Mouse (Mus musculus) forebrain, embryonic 12.5 days (tissue): ENCODE results near the gene Lrch1. TPM values are rescaled to one million over a fixed set of nuclear protein-coding genes. Genes with fewer than 3 reads are reported as not detected.

Experiments
- ATAC-seq: fragments of 200-750 bp; cut with Nextera tagmentation; 2 replicates; pipeline ENCODE4 v1.8.0; 2017; ENCODE audit warnings: moderate TSS enrichment; ENCODE audit not compliant: low FRiP score
- H3K27ac ChIP-seq: fragments of 300-500 bp; sonication (generic); 2 replicates; pipeline ENCODE4 v1.5.1; 2016; ENCODE audit warnings: mild to moderate bottlenecking
- H3K27me3 ChIP-seq: fragments of 300-500 bp; sonication (generic); 2 replicates; pipeline ENCODE4 v1.6.1; 2016; ENCODE audit warnings: mild to moderate bottlenecking
- H3K36me3 ChIP-seq: fragments of 300-500 bp; sonication (generic); replicated peaks from 2 replicates; pipeline ENCODE4 v1.6.1; 2016; ENCODE audit warnings: mild to moderate bottlenecking
- H3K4me1 ChIP-seq: fragments of 300-500 bp; sonication (generic); 2 replicates; pipeline ENCODE4 v1.6.1; 2016
- H3K4me2 ChIP-seq: fragments of 300-500 bp; sonication (generic); 2 replicates; pipeline ENCODE4 v1.6.1; 2016; ENCODE audit warnings: mild to moderate bottlenecking, moderate library complexity
- H3K4me3 ChIP-seq: fragments of 300-500 bp; sonication (generic); replicated peaks from 2 replicates; pipeline ENCODE4 v1.5.1; 2016; ENCODE audit warnings: mild to moderate bottlenecking
- H3K9ac ChIP-seq: fragments of 300-500 bp; sonication (generic); 2 replicates; pipeline ENCODE4 v1.6.1; 2016; ENCODE audit warnings: mild to moderate bottlenecking
- H3K9me3 ChIP-seq: fragments of 300-500 bp; sonication (generic); 2 replicates; pipeline ENCODE4 v1.6.1; 2016
- WGBS: fragments of 180-500 bp; shearing (Covaris S2); methylation state at CpG from one replicate; pipeline ENCODE4 v1.1.7; 2016; 5-methylcytosine and 5-hydroxymethylcytosine counted together
- polyA plus RNA-seq: library from polyadenylated mRNA; unstranded; fragments of >200 nt; fragmentation: Nextera tagmentation; extraction: Ambion mirVana; gene quantifications from 2 replicates; pipeline ENCODE4 v1.2.1, GENCODE M21; 2016

Lrch1 gene
- 12.6 and 13.6 TPM in 2 replicates for polyA plus RNA-seq

DNA sequence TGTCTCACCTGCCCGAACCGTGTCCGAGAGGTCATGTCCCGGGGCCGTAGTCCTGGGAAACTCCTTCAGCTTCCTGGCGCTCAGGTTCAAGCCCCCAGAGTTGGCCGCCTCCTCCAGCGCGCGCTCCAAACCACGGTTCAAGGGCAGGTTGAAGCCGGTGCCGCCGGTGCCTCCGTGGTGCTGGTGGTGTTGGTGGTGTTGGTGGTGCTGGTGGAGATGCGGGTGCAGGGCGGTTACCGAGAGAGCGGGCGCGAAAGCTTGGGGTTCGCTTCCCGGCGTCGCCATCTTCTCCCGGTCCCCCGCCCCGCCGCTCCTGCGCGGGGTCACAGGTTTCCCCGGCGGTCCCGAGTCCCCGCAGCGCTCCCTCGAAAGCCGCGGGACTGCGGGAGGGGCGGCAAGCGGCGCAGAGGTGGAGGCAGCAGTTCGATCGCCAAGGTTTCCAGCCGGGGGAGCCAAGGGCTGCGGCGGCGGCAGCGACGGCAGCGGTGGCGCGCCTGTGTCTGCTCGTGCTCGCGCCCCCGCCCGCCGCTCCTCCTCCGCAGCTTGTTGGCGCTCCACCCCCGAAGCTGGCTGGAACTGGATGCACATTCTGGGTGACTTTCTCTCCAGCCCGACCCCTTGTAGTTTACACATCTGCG, at the start of gene Lrch1:
Gene Lrch1 (minus strand): TSS at position 501 of the 638 bp plus-strand sequence.
- under 1% methylated on average over 50 of the region's 65 CpGs for WGBS
- peak within 1 kb of the TSS; percentile 82 for H3K4me3 ChIP-seq
- peak within 1 kb of the TSS; percentile 77 for H3K27ac ChIP-seq
- H3K4me2 ChIP-seq, result peak within 1 kb of the TSS; percentile 83
- peak within 1 kb of the TSS; percentile 83 for H3K9ac ChIP-seq
- H3K27me3 ChIP-seq, result no peaks in the 10 kb centered on the region
- no peaks in the 10 kb centered on the region for H3K9me3 ChIP-seq
- no peaks in the 10 kb centered on the region for H3K36me3 ChIP-seq
- H3K4me1 ChIP-seq, result peaks cover 15% of the 10 kb centered on the region
- ATAC-seq, result peak; percentile 83

DNA sequence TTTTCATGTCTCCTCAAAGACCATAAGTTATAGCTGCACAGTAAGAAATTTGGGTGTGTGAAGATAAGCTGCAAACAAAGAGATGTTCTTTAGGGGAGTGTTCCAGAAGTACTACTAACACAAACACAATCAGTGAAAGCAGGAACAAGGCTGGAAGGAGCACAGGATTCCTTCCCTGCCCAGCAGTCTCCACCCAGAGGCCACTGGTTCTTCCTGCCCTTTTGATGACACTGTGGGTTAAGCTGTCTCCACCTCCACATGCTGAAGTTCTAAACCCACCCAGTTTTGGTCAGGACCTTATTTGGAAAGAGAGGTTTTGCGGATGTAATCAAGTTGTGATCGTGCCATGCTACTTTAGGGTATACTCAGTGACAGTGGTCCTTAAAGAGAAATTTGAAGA, 49.4 kb upstream of the Lrch1 start:
- 90% methylated on average over 2 of the region's 2 CpGs for WGBS
- no peaks in the 10 kb centered on the region for H3K36me3 ChIP-seq

DNA sequence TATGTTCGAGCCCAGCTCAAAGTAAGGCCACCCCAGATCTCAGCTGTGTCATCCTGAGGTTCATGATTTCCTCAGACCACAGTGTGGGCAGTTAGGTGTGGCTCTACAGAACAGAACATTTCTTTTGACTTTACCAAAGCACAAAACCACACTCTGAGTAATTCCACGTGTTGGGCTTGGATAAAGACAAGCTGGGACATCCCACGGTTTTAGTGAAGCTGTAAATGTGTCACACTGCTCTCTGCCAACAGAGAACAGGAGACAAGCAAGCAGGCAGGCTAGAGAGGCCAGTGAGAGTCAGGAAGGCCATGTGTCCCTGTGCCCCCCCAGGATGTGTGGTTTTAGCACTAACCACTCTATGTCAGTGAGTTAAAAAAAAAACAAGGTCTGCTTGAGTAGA, 48.9 kb upstream of the Lrch1 start:
- Histone ChIP-seq H3K9ac (no peak overlapping the region), H3K4me1 (no peaks in the 10 kb centered on the region), H3K27me3 (no peaks in the 10 kb centered on the region; the same call in 1 of the 2 replicates), H3K9me3 (no peaks in the 10 kb centered on the region), H3K36me3 (no peaks in the 10 kb centered on the region), H3K4me3 (no peak overlapping the region), H3K27ac (no peak overlapping the region), H3K4me2 (no peak overlapping the region)
- 86% methylated on average over 3 of the region's 3 CpGs for WGBS
- no peak for ATAC-seq

More for the DNA sequence above, 49.4 kb upstream of the Lrch1 start:
- Histone ChIP-seq H3K27me3 (no peaks in the 10 kb centered on the region; the same call in 1 of the 2 replicates), H3K4me1 (no peaks in the 10 kb centered on the region), H3K9ac (no peak overlapping the region), H3K4me3 (no peak overlapping the region), H3K4me2 (no peak overlapping the region), H3K27ac (no peak overlapping the region), H3K9me3 (no peaks in the 10 kb centered on the region)
- ATAC-seq, result no peak

DNA sequence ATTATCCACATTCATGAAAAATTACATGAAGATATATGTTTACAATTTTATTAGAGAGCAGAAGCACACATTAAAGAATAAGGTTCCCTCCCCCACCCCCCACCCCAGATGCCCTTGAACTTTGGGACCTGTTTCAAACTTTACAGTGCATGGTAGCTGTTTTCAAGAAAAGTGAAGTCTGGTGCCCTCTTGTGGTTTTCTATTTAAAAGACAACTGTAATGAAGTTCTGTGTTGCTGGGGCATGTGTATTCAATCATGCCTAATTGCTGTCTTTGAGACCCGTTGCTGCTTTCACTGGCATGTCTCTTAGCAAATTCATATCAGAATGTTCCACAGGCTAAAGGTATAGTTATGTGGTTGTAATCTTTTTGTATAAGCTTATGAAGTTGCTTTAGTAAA, 42.8 kb upstream of the Lrch1 start:
- ATAC-seq, result peak; percentile 23; the same call in 1 of the 2 replicates
- no peak overlapping the region for H3K4me2 ChIP-seq
- H3K9me3 ChIP-seq, result no peaks in the 10 kb centered on the region
- H3K9ac ChIP-seq, result no peak overlapping the region
- H3K27ac ChIP-seq, result no peak overlapping the region
- no peak overlapping the region for H3K4me3 ChIP-seq
- H3K27me3 ChIP-seq, result no peaks in the 10 kb centered on the region
- 3% methylated on average over 1 of the region's 1 CpGs for WGBS
- no peaks in the 10 kb centered on the region for H3K36me3 ChIP-seq
- H3K4me1 ChIP-seq, result no peaks in the 10 kb centered on the region

DNA sequence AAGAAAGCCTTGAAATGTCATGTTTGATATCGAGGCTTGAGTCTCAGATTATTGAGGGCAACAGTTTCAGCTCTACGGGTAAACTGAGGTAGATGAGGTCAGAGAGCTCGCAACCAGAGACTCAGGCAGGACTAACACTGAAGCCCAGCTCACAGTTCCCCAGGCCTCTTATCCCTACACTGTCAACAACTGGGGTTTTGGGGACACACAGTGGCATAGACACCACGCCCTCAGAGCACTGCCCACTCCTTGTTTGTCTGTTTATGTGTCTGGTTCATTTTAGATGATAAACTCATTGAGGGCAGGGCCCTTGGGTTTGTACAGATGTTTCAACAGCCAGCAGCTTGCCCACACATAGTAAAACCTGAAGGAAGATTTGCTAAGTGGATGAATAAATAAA, 42.2 kb upstream of the Lrch1 start:
- 88% methylated on average over 4 of the region's 4 CpGs for WGBS
- Histone ChIP-seq H3K4me3 (no peak overlapping the region), H3K9ac (no peak overlapping the region), H3K36me3 (no peaks in the 10 kb centered on the region), H3K27me3 (no peaks in the 10 kb centered on the region), H3K27ac (no peak overlapping the region), H3K4me2 (no peak overlapping the region), H3K9me3 (no peaks in the 10 kb centered on the region), H3K4me1 (no peaks in the 10 kb centered on the region)
- no peak for ATAC-seq

DNA sequence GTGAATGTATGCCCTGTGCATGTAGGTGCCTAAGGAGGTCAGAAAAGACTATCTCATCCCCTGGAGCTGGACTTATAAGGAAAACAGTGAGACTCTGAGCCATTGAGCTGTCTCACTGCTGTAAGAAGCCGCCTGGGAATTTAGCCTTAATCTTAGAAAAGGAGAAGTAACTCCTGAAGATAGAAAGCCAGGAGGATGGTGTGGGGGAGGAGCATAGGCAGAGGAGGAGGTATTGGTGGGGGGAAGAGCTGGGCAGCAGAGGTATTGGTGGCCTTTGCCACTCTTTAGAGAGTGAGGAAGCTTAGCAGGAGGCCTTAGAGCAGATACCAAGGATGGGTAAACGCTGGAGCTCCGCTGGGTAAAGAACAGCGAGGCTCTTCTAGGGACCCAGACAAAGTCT, 41.6 kb upstream of the Lrch1 start:
- H3K4me3 ChIP-seq, result no peak overlapping the region
- H3K27me3 ChIP-seq, result no peaks in the 10 kb centered on the region
- no peak for ATAC-seq
- no peaks in the 10 kb centered on the region for H3K4me1 ChIP-seq
- H3K9me3 ChIP-seq, result no peaks in the 10 kb centered on the region
- H3K27ac ChIP-seq, result no peak overlapping the region
- no peak overlapping the region for H3K9ac ChIP-seq
- 46% methylated on average over 4 of the region's 4 CpGs for WGBS
- H3K36me3 ChIP-seq, result no peaks in the 10 kb centered on the region
- no peak overlapping the region for H3K4me2 ChIP-seq

DNA sequence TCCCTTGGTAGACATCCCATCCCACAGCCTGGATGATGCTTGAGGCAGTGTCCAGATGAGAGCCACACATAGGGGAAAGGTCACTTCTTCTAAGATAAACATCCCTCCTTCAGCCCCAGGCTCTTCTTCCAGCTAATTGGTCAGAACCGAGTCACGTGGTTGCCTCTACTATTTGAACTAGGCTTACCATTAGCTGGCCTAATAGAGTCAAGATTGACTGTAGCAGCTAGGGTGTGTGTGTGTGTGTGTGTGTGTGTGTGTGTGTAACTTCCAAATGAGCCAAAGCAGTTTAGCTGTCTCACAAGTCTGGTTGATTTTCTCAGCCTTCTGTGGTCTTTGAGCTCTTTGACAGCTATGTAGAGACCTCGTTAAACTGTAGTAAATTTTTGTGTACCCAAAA, 38.9 kb upstream of the Lrch1 start:
- H3K36me3 ChIP-seq, result no peaks in the 10 kb centered on the region
- no peaks in the 10 kb centered on the region for H3K27me3 ChIP-seq
- no peak overlapping the region for H3K9ac ChIP-seq
- no peak overlapping the region for H3K4me3 ChIP-seq
- no peak overlapping the region for H3K27ac ChIP-seq
- H3K9me3 ChIP-seq, result no peaks in the 10 kb centered on the region
- no peak for ATAC-seq
- no peaks in the 10 kb centered on the region for H3K4me1 ChIP-seq
- no peak overlapping the region for H3K4me2 ChIP-seq
- WGBS, result 74% methylated on average over 3 of the region's 3 CpGs

DNA sequence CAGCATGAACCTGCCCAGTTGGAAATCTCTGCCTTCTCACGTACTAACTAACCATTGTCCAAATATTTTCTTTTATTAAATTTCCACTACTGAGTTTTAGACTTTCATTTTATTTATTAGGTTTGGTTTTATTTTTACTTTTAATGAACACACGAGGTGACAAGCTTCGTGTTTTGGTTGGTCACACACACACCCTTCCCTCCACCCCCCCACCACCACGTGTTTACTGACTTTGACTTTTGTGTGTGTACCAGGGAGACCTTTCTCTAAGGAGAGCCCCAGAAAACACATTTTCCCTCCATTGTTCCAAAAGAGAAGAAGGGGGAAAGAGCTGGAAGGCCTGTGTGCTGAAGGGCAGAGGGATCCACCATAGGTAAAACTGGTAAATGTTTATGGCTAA, 38.0 kb upstream of the Lrch1 start:
- Histone ChIP-seq H3K27me3 (no peaks in the 10 kb centered on the region), H3K27ac (no peak overlapping the region), H3K36me3 (no peaks in the 10 kb centered on the region), H3K9me3 (no peaks in the 10 kb centered on the region), H3K4me3 (no peak overlapping the region), H3K9ac (no peak overlapping the region), H3K4me1 (no peaks in the 10 kb centered on the region), H3K4me2 (no peak overlapping the region)
- 62% methylated on average over 4 of the region's 4 CpGs for WGBS
- no peak for ATAC-seq

DNA sequence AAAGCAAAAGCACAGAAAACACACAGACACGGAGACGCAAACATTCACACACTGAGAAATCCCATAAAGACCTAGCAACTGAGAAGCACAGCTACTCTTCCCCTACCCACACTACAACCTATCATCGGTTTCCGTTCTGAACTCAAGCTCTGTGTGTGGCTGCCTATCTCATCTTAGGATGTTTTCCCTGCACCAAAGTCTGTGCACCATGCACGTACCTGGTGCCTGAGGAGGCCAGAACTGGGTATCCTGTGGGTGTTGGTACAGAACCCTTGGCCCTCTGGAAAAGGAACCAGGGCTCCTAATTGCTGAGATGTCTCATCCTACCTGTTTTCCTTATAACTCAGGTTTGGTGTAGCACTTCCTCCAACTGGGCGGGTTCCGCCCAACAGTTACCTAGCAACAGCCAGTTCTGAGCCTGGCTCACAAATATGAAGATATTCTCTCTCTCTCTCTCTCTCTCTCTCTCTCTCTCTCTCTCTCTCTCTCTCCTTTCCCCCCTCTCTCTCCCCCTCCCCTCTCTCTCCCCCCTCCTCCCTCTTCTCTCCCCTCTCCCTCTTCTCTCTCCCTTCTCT, 37.2 kb upstream of the Lrch1 start:
- WGBS, result 80% methylated on average over 7 of the region's 7 CpGs
- no peak for ATAC-seq
- H3K9me3 ChIP-seq, result no peaks in the 10 kb centered on the region
- H3K4me1 ChIP-seq, result no peaks in the 10 kb centered on the region
- H3K4me3 ChIP-seq, result no peak overlapping the region
- no peaks in the 10 kb centered on the region for H3K36me3 ChIP-seq
- H3K27ac ChIP-seq, result no peak overlapping the region
- no peak overlapping the region for H3K9ac ChIP-seq
- no peaks in the 10 kb centered on the region for H3K27me3 ChIP-seq
- H3K4me2 ChIP-seq, result no peak overlapping the region

DNA sequence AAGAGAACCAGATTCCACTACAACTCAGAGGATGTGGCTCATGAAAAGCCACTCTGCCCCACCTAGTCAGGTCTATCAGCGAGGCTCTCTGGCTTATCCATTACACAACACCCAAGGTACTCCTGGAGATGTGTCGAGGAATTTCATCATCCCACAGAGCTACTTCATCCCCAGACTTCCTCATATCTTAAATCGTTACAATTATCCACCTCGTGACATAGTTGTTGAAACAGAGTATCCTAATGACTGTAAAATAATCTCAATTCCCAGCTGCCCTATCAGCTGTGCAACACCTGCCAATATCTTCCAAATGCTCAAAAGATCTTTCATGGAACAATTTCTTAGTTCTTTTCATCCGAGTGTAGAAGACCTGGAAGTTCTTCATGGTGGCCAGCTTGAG, 35.4 kb upstream of the Lrch1 start:
- WGBS, result 89% methylated on average over 5 of the region's 5 CpGs

DNA sequence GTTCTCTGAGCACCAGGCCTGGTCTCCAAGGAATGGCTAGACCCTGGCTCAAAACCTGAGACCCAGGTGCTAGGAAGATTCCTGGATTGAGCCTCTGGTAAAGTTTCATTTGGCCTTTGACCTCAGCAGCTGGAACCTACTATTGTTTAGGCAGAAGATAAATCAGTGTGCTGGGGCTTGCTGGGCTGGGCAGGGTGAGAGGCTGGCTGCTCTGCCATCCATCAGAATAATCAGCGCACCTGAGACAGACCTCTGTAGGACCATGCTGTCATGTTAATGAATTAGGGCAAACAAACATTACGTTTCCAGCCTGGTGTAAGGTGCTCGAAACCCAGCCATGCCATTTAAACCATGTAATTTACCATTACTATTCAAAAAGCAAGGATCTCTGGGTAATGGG, 33.3 kb upstream of the Lrch1 start:
- no peak overlapping the region for H3K9ac ChIP-seq
- no peak overlapping the region for H3K27ac ChIP-seq
- H3K36me3 ChIP-seq, result no peaks in the 10 kb centered on the region
- no peaks in the 10 kb centered on the region; the same call in 1 of the 2 replicates for H3K4me1 ChIP-seq
- WGBS, result 72% methylated on average over 3 of the region's 3 CpGs
- H3K27me3 ChIP-seq, result no peaks in the 10 kb centered on the region
- ATAC-seq, result no peak
- no peaks in the 10 kb centered on the region for H3K9me3 ChIP-seq
- no peak overlapping the region for H3K4me2 ChIP-seq
- no peak overlapping the region for H3K4me3 ChIP-seq

More for the DNA sequence above, 35.4 kb upstream of the Lrch1 start:
- no peak overlapping the region for H3K9ac ChIP-seq
- no peak overlapping the region for H3K4me3 ChIP-seq
- no peaks in the 10 kb centered on the region for H3K4me1 ChIP-seq
- no peaks in the 10 kb centered on the region for H3K27me3 ChIP-seq
- no peak overlapping the region for H3K27ac ChIP-seq
- no peaks in the 10 kb centered on the region for H3K9me3 ChIP-seq
- no peaks in the 10 kb centered on the region for H3K36me3 ChIP-seq
- no peak overlapping the region for H3K4me2 ChIP-seq
- no peak for ATAC-seq

DNA sequence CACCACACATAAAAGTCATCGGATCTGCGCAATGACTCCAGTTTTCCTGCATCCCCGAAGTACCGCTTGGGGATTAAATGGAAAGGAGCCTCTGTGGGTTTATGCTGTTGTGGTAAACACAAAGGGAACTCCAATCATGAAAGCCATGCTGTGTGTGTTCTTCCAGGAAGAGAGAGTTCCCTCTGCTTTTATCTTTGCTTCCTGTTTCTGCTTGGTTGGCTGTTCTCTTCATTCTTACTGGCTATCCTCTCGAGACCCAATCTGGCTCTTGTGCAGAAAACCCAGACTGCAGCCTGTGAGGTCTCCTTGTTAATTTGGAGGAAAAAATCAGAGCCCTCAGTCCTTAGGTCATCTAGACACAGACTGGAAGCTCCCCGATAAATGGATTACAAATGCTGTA, 29.3 kb upstream of the Lrch1 start:
- H3K4me3 ChIP-seq, result no peak overlapping the region
- no peaks in the 10 kb centered on the region for H3K36me3 ChIP-seq
- H3K27me3 ChIP-seq, result no peaks in the 10 kb centered on the region
- WGBS, result 84% methylated on average over 6 of the region's 6 CpGs
- H3K27ac ChIP-seq, result no peak overlapping the region
- no peak for ATAC-seq
- H3K9me3 ChIP-seq, result no peaks in the 10 kb centered on the region
- no peaks in the 10 kb centered on the region; the same call in 1 of the 2 replicates for H3K4me1 ChIP-seq
- H3K4me2 ChIP-seq, result no peak overlapping the region
- no peak overlapping the region for H3K9ac ChIP-seq

DNA sequence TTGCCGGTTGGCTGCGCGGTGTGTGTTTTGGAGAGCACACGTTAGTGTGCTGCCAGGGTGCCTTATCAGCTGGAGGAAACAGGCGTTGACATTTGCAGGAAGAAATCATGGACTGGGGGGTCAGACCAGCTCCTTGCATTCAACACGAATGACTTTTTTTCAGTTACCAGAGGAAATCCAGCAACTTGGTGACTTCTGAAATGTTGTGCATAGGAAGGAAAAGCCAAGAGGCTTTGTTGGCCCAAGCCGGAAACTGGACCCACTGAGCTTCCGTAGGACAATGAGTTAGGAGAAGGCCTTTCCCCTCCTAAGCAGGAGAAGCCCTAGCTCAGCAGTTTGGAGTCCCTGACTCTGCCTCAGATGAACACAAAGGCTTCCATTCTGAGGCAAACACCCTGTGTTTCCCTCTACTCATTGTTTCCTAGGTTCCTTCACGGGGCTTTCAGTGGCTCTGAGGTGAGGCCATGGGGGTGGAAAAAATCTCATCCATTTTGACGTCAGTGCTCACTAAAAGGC, 26.5 kb upstream of the Lrch1 start:
- no peak overlapping the region for H3K4me2 ChIP-seq
- no peaks in the 10 kb centered on the region for H3K36me3 ChIP-seq
- no peaks in the 10 kb centered on the region; the same call in 1 of the 2 replicates for H3K4me1 ChIP-seq
- no peak overlapping the region for H3K4me3 ChIP-seq
- H3K9me3 ChIP-seq, result no peaks in the 10 kb centered on the region
- H3K9ac ChIP-seq, result no peak overlapping the region
- no peak for ATAC-seq
- H3K27me3 ChIP-seq, result no peaks in the 10 kb centered on the region
- WGBS, result 77% methylated on average over 10 of the region's 10 CpGs
- H3K27ac ChIP-seq, result no peak overlapping the region
